ENCODE assay signal across 7 mouse cellular contexts in genomic region chr7:15922220-15922773, GRCm38 (mm10). TPM values are rescaled to one million over a fixed set of nuclear protein-coding genes. Genes with fewer than 3 reads are reported as not detected.
DNase-seq lines count a peak whose midpoint lies in the region; ATAC-seq and TF ChIP-seq lines count a peak whose summit lies in the region.

TSS of gene Selenow (minus strand) at chr7:15922402.

- TF ChIP-seq POLR2A in small intestine, adult 2 months (IDR thresholded peaks at IDR 0.05; ENCODE audit: low read depth, low read length) = peak; percentile 75; the same call in 1 of the 2 replicates

- H3K4me2 ChIP-seq in intestine, postnatal 0 days (replicated peaks; ENCODE audit: low read depth) = peak within 1 kb of the TSS; percentile 79
- peak within 1 kb of the TSS; percentile 92 for H3K4me2 ChIP-seq in midbrain, embryonic 12.5 days (replicated peaks)

- ATAC-seq in intestine, postnatal 0 days = peak; percentile 97
- peak; percentile 94 for ATAC-seq in midbrain, embryonic 12.5 days (ENCODE audit: low FRiP score, low read depth)

- H3K27ac ChIP-seq in intestine, postnatal 0 days (ENCODE audit: low read depth, low read length) = peak within 1 kb of the TSS; percentile 22
- H3K27ac ChIP-seq in midbrain, embryonic 12.5 days (replicated peaks) = peak within 1 kb of the TSS; percentile 73
- peak within 1 kb of the TSS; percentile 87 for H3K27ac ChIP-seq in small intestine, adult 2 months (ENCODE audit: insufficient read depth, low read depth, low read length)

- peaks cover 23% of the 10 kb centered on the region for H3K36me3 ChIP-seq in intestine, postnatal 0 days (ENCODE audit: control insufficient read depth, insufficient read depth)
- H3K36me3 ChIP-seq in midbrain, embryonic 12.5 days = peaks cover 29% of the 10 kb centered on the region
- peaks cover 8% of the 10 kb centered on the region for H3K36me3 ChIP-seq in small intestine, adult 2 months (ENCODE audit: control insufficient read depth, insufficient read depth, low read length)

- WGBS in intestine, postnatal 0 days = 0% methylated on average over 33 of the region's 33 CpGs
- 0% methylated on average over 33 of the region's 33 CpGs for WGBS in midbrain, embryonic 12.5 days
- WGBS in small intestine, adult 2 months = under 1% methylated on average over 33 of the region's 33 CpGs

- DNase-seq in adrenal gland, adult 8-10 months = peak; percentile 82
- DNase-seq in embryo, embryonic 9.5 days (ENCODE audit: extremely low spot score) = peak; percentile 94
- DNase-seq in gonadal fat pad, adult 2 months (ENCODE audit: low read depth) = no peak
- peak; percentile 94 for DNase-seq in left cerebral cortex, postnatal 4 days

- H3K4me1 ChIP-seq in intestine, postnatal 0 days (replicated peaks; ENCODE audit: control insufficient read depth, insufficient read depth, low read length) = peaks cover 11% of the 10 kb centered on the region; the same call in 1 of the 2 replicates
- H3K4me1 ChIP-seq in midbrain, embryonic 12.5 days = peaks cover 20% of the 10 kb centered on the region
- H3K4me1 ChIP-seq in small intestine, adult 2 months (ENCODE audit: control insufficient read depth, insufficient read depth, insufficient read length, low read length) = peaks cover 14% of the 10 kb centered on the region; the same call in 1 of the 2 replicates

- H3K27me3 ChIP-seq in intestine, postnatal 0 days (replicated peaks; ENCODE audit: control insufficient read depth, insufficient read depth, low read length) = no peaks in the 10 kb centered on the region
- no peaks in the 10 kb centered on the region; the same call in 1 of the 2 replicates for H3K27me3 ChIP-seq in midbrain, embryonic 12.5 days
- H3K27me3 ChIP-seq in small intestine, adult 2 months (ENCODE audit: control insufficient read depth, insufficient read depth, low read length) = no peaks in the 10 kb centered on the region

- intact Hi-C loops in left cerebral cortex, postnatal 4 days (cut with DNase I) = no loop called here

- peak within 1 kb of the TSS; percentile 63 for H3K4me3 ChIP-seq in intestine, postnatal 0 days (ENCODE audit: low read depth, low read length)
- peak within 1 kb of the TSS; percentile 76 for H3K4me3 ChIP-seq in midbrain, embryonic 12.5 days
- peak within 1 kb of the TSS; percentile 88 for H3K4me3 ChIP-seq in small intestine, adult 2 months (ENCODE audit: low read depth, low read length)

- H3K9ac ChIP-seq in intestine, postnatal 0 days (ENCODE audit: low read depth, low read length) = peak within 1 kb of the TSS; percentile 83
- H3K9ac ChIP-seq in midbrain, embryonic 12.5 days (replicated peaks) = peak within 1 kb of the TSS; percentile 83

- TF ChIP-seq CTCF in intestine, postnatal 0 days (IDR thresholded peaks at IDR 0.05; ENCODE audit: low read depth) = no peak
- no peak for TF ChIP-seq CTCF in small intestine, adult 2 months (IDR thresholded peaks at IDR 0.05; ENCODE audit: extremely low read depth, insufficient read length, insufficient replicate concordance, low read depth, low read length)

- no peaks in the 10 kb centered on the region for H3K9me3 ChIP-seq in intestine, postnatal 0 days (ENCODE audit: control insufficient read depth)
- H3K9me3 ChIP-seq in midbrain, embryonic 12.5 days = no peaks in the 10 kb centered on the region

RNA-seq across cellular contexts. Expression of gene Selenow, which starts in this region (rescaled TPM):
- total RNA-seq in adrenal gland, adult 8-10 months (2022) = 100 to 1,000 TPM; 169 to 222 (median 210) TPM
- 363 and 392 TPM in 2 replicates for polyA plus RNA-seq in gonadal fat pad, adult 2 months (2012; rRNA removed)
- polyA plus RNA-seq in intestine, postnatal 0 days (2015; fragmentation: Nextera tagmentation; extraction: Ambion mirVana) = 813 and 814 TPM in 2 replicates
- total RNA-seq in left cerebral cortex, postnatal 4 days (2021) = 1,000 to 10,000 TPM; 1,074 to 1,076 TPM
- 1,059 and 1,095 TPM in 2 replicates for polyA plus RNA-seq in midbrain, embryonic 12.5 days (2016; fragmentation: Nextera tagmentation; extraction: Ambion mirVana)
- polyA plus RNA-seq in small intestine, adult 2 months (2012; rRNA removed) = 160 and 311 TPM in 2 replicates

Comparison
In these comparisons a context has a peak if more than half of its experiments do, and no peak if none do; other contexts are left out.
1. RNA of gene Selenow (total RNA-seq): 1,074 to 1,076 TPM in left cerebral cortex, postnatal 4 days; 169 to 222 TPM in adrenal gland, adult 8-10 months; every median in the first group is over 4 times any median in the second.
2. H3K27ac ChIP-seq: peak in every context shown above with its lines; median percentile 87 in small intestine, adult 2 months; 73 in midbrain, embryonic 12.5 days; 22 in intestine, postnatal 0 days.
3. Peak in every context shown above with its lines, with median percentiles within 50 percentile points of each other: H3K4me3 ChIP-seq.